ENCODE assay signal across 28 mouse cellular contexts in genomic region chr16:39695855-39696254, GRCm38 (mm10).
DNase-seq lines count a peak whose midpoint lies in the region; ATAC-seq and TF ChIP-seq lines count a peak whose summit lies in the region.
"Had no signal": no experiment of that assay in that cellular context is flagged by ENCODE, and none has a peak within 500 bp of the region (broad histone marks: within the 10 kb centered on the region; RNA-seq: fewer than 3 reads in every experiment).

No protein-coding gene starts in this region.

- H3K4me3 ChIP-seq in embryonic facial prominence, embryonic 11.5 days (ENCODE audit: low read depth, low read length), result no peak overlapping the region
- H3K4me3 ChIP-seq in embryonic facial prominence, embryonic 10.5 days, result no peak overlapping the region
- H3K4me3 ChIP-seq in heart, adult 2 months, result no peak overlapping the region
- H3K4me3 ChIP-seq in heart, embryonic 11.5 days (ENCODE audit: low read depth, low read length), result no peak overlapping the region
- H3K4me3 ChIP-seq: forebrain, embryonic 10.5 days; forebrain, embryonic 13.5 days; gastrocnemius, adult 2 months; heart, embryonic 13.5 days; hindbrain, embryonic 10.5 days; hindbrain, embryonic 13.5 days; intestine, embryonic 15.5 days had no signal

- TF ChIP-seq POLR2A in heart, adult 2 months (IDR thresholded peaks at IDR 0.05; ENCODE audit: insufficient read depth, low read depth, low read length), result no peak

- H3K4me1 ChIP-seq in embryonic facial prominence, embryonic 11.5 days (ENCODE audit: control insufficient read depth, insufficient read depth, low read length), result no peaks in the 10 kb centered on the region
- H3K4me1 ChIP-seq in embryonic facial prominence, embryonic 10.5 days, result no peaks in the 10 kb centered on the region
- H3K4me1 ChIP-seq in heart, adult 2 months (ENCODE audit: control insufficient read depth, insufficient read depth, low read length), result no peaks in the 10 kb centered on the region; the same call in 1 of the 2 replicates
- H3K4me1 ChIP-seq in heart, embryonic 11.5 days (ENCODE audit: control insufficient read depth, insufficient read depth, low read length), result no peaks in the 10 kb centered on the region
- H3K4me1 ChIP-seq: forebrain, embryonic 10.5 days; heart, embryonic 13.5 days; hindbrain, embryonic 10.5 days; intestine, embryonic 15.5 days had no signal

- peak; percentile 39 for DNase-seq in embryonic facial prominence, embryonic 11.5 days (ENCODE audit: low spot score)
- no peak for DNase-seq in embryonic facial prominence, embryonic 10.5 days (ENCODE audit: low spot score)
- peak in 1 of 2 experiments; percentile 14 for DNase-seq in heart, adult 2 months
- peak; percentile 58 for DNase-seq in 416B (ENCODE audit: low read depth)
- DNase-seq in heart, postnatal 4 days, result peak; percentile 6
- no peak for DNase-seq in retina, postnatal 1 day
- DNase-seq: adrenal gland, postnatal 10 days; adrenal gland, postnatal 36 days; B cell, adult 2 months; cerebellum, adult 18-20 months; cerebellum, adult 9-10 months; cerebellum, postnatal 25 days; gastrocnemius, adult 2 months; gastrocnemius, postnatal 14 days; kidney, adult 11 months; kidney, adult 8-10 months had no signal

- H3K9ac ChIP-seq in embryonic facial prominence, embryonic 11.5 days (replicated peaks; ENCODE audit: low read length), result no peak overlapping the region
- H3K9ac ChIP-seq in heart, adult 2 months (ENCODE audit: low read depth, low read length), result no peak overlapping the region
- H3K9ac ChIP-seq in heart, embryonic 11.5 days (ENCODE audit: low read depth, low read length), result no peak overlapping the region
- H3K9ac ChIP-seq: forebrain, embryonic 13.5 days; heart, embryonic 13.5 days; hindbrain, embryonic 13.5 days; intestine, embryonic 15.5 days had no signal

- ATAC-seq in embryonic facial prominence, embryonic 11.5 days (replicated peaks; ENCODE audit: insufficient number of reproducible peaks, low FRiP score, low TSS enrichment, low read depth), result no peak
- no peak for ATAC-seq in heart, embryonic 11.5 days (replicated peaks; ENCODE audit: insufficient number of reproducible peaks, low FRiP score, low TSS enrichment)
- ATAC-seq: forebrain, embryonic 13.5 days; forebrain, embryonic 16.5 days; hindbrain, embryonic 16.5 days; intestine, embryonic 15.5 days; Patski had no signal

- intact Hi-C loops in heart, adult 2 months (cut with DNase I), result no loop called here

- no peaks in the 10 kb centered on the region for H3K36me3 ChIP-seq in embryonic facial prominence, embryonic 11.5 days (replicated peaks; ENCODE audit: control insufficient read depth, insufficient read depth, low read depth, low read length)
- H3K36me3 ChIP-seq in embryonic facial prominence, embryonic 10.5 days (replicated peaks), result no peaks in the 10 kb centered on the region
- no peaks in the 10 kb centered on the region; the same call in 1 of the 2 replicates for H3K36me3 ChIP-seq in heart, adult 2 months (ENCODE audit: control insufficient read depth, insufficient read depth, low read length)
- no peaks in the 10 kb centered on the region for H3K36me3 ChIP-seq in heart, embryonic 11.5 days (ENCODE audit: control insufficient read depth, insufficient read depth, low read length)
- H3K36me3 ChIP-seq: forebrain, embryonic 10.5 days; G1E; heart, embryonic 13.5 days; hindbrain, embryonic 10.5 days; hindbrain, embryonic 13.5 days; intestine, embryonic 15.5 days had no signal

- WGBS in embryonic facial prominence, embryonic 11.5 days, result 41% methylated on average over 1 of the region's 1 CpGs
- WGBS in embryonic facial prominence, embryonic 10.5 days, result 67% methylated on average over 1 of the region's 1 CpGs
- 60% methylated on average over 1 of the region's 1 CpGs for WGBS in heart, adult 2 months
- 83% methylated on average over 1 of the region's 1 CpGs for WGBS in heart, embryonic 11.5 days (ENCODE audit: insufficient replicate concordance)

- H3K4me2 ChIP-seq in embryonic facial prominence, embryonic 11.5 days (ENCODE audit: low read depth, low read length), result no peak overlapping the region
- no peak overlapping the region for H3K4me2 ChIP-seq in heart, embryonic 11.5 days
- H3K4me2 ChIP-seq: forebrain, embryonic 13.5 days; heart, embryonic 13.5 days; hindbrain, embryonic 13.5 days; intestine, embryonic 15.5 days had no signal

- no peaks in the 10 kb centered on the region for H3K9me3 ChIP-seq in embryonic facial prominence, embryonic 11.5 days (replicated peaks; ENCODE audit: control insufficient read depth, low read length)
- no peaks in the 10 kb centered on the region for H3K9me3 ChIP-seq in embryonic facial prominence, embryonic 10.5 days
- H3K9me3 ChIP-seq in heart, embryonic 11.5 days (replicated peaks; ENCODE audit: control insufficient read depth, low read length), result no peaks in the 10 kb centered on the region
- H3K9me3 ChIP-seq: forebrain, embryonic 10.5 days; forebrain, embryonic 13.5 days; G1E; heart, embryonic 13.5 days; hindbrain, embryonic 10.5 days; hindbrain, embryonic 13.5 days; intestine, embryonic 15.5 days had no signal

- H3K27ac ChIP-seq in embryonic facial prominence, embryonic 11.5 days (replicated peaks; ENCODE audit: low read depth, low read length), result no peak overlapping the region
- no peak overlapping the region for H3K27ac ChIP-seq in embryonic facial prominence, embryonic 10.5 days (replicated peaks)
- H3K27ac ChIP-seq in heart, adult 2 months, result peak overlapping the region; percentile 52
- no peak overlapping the region for H3K27ac ChIP-seq in heart, embryonic 11.5 days (ENCODE audit: low read depth, low read length)
- H3K27ac ChIP-seq: forebrain, embryonic 10.5 days; forebrain, embryonic 13.5 days; gastrocnemius, adult 2 months; heart, embryonic 13.5 days; hindbrain, embryonic 10.5 days; hindbrain, embryonic 13.5 days; intestine, embryonic 15.5 days had no signal

- TF ChIP-seq EP300 in heart, adult 2 months (IDR thresholded peaks at IDR 0.05; ENCODE audit: insufficient read depth, low read depth, low read length), result no peak

- no peak for TF ChIP-seq CTCF in heart, adult 2 months (IDR thresholded peaks at IDR 0.05)

- no peaks in the 10 kb centered on the region for H3K79me2 ChIP-seq in heart, adult 2 months (replicated peaks; ENCODE audit: control insufficient read depth, insufficient read depth, low read length)

- no peaks in the 10 kb centered on the region for H3K27me3 ChIP-seq in embryonic facial prominence, embryonic 11.5 days (ENCODE audit: control insufficient read depth, insufficient read depth, low read length)
- no peaks in the 10 kb centered on the region for H3K27me3 ChIP-seq in embryonic facial prominence, embryonic 10.5 days (replicated peaks; ENCODE audit: low read depth, poor library complexity, severe bottlenecking)
- no peaks in the 10 kb centered on the region for H3K27me3 ChIP-seq in heart, adult 2 months (ENCODE audit: control insufficient read depth, insufficient read depth, low read length)
- H3K27me3 ChIP-seq in heart, embryonic 11.5 days (ENCODE audit: control insufficient read depth, insufficient read depth, low read length), result no peaks in the 10 kb centered on the region
- H3K27me3 ChIP-seq: CH12.LX; forebrain, embryonic 13.5 days; heart, embryonic 13.5 days; hindbrain, embryonic 13.5 days; intestine, embryonic 15.5 days; Patski had no signal

Comparison
In these comparisons a context has a peak if more than half of its experiments do, and no peak if none do; other contexts are left out.
1. DNase-seq: peak in embryonic facial prominence, embryonic 11.5 days (single experiment), 416B (single experiment) and heart, postnatal 4 days (single experiment); none in embryonic facial prominence, embryonic 10.5 days (single experiment) and retina, postnatal 1 day (single experiment).